Mouse (Mus musculus): Measurements from ENCODE around the gene Hap1.
"Not testable (repeated sequence)": the region's sequence is repeated elsewhere in the genome, so short reads cannot be mapped to it uniquely, and the experiment has no call there.

Hap1 gene

DNA sequence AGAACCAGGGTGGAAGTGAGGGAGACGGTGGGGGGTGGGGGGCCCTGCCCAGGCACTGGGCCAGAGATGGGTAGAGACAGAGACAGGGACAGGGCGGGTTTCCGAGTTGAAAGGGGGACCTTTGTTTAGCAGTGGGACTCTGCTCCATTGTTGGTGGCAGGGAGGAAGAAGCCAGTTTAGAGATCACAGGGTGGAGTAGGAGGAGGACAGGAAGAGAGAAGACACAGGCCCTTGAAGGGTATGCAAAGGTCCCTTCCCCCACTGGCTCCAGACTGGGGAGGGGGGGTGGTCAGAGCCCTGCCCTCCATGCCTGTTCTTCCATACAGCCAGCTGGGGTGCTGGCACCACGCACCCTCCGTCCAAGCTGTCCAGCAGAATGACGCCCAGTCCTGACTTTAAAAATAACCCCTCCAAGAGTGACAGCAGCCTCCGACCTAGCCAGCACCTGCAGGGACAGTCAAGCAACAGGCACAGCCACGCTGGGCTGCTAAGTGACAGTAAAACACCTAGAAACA, 34.1 kb upstream of the Hap1 start:
- no peak for DNase-seq (ENCODE audit: low spot score in 2 of 2)

DNA sequence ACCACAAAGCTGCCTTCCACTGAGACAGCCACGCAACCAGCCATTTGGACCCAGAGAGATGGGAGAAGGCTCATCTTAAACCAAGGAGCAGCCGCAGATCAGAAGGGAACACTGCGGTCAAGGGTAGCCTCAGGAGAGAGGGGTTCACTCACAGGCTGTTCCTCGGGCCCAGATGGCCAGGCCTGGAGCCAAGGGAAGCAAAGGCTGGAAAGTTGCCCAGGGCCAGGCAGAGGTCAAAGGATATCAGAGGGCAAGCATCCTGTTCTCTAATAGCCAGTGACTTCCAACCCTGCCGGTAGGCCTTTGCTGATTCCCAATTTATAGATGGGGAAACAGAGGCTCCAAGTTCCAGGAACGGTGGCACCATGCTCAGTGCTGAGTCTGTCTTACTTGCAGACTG, 32.7 kb upstream of the Hap1 start:
- DNase-seq (ENCODE audit: low spot score in 2 of 2), result no peak

DNA sequence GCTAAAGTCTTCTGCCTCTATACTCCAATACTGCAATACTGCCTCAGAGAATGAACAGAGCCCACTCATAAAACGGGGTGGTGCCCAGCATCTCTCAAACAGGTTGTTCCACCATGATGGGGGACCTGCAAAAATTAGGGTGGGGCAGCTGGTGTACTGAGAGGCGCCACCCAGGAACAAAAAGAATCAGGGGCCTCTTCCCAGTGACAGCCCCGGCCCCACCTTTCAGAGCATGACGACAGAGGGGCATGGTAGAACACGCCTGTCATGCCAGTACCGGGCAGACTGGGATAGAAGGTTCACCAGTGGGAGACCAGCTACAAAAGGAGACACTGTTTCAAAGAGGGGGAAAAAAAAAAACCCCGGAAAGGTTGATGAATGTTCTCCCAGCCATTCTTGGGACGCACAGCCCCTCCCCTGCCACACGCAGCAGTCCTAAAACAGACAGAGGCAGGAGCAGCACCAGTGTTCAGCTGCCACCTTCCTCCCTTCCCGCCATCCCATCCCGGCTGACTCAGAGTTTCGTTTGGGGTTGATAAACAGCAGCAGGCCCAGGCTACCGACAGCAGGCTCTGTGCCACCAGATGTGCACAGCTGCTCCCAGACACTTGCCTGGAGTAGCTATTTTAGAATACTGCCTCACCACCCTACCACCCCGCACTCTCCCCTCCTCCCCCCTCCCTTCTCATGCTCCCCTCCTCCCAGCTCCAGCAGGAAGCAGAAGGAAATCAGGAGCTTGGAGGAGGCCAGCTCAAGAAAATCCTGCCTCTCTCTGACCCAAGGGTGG, 31.9 kb upstream of the Hap1 start:
- peak; percentile 35 to 55 for DNase-seq (ENCODE audit: low spot score in 2 of 2)

DNA sequence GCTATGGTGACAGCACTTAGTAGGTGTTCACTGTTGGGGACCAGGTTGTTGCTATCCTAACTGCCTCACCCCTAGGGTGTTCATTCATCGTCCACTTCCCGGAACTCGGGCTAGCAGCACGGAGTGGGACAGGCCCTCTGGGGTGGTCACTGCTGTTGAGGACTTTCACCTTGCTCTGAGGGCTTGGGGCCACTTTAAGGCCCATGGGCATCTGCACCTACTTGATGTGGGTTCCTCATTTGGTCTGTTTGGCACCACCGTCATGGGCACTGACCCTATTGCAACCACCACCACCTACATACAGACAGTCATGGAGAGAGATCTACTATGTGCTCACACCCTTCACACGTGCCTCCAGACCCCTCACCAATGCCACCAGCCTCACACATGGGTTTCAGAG, 31.2 kb upstream of the Hap1 start:
- DNase-seq (ENCODE audit: low spot score in 2 of 2), result no peak

DNA sequence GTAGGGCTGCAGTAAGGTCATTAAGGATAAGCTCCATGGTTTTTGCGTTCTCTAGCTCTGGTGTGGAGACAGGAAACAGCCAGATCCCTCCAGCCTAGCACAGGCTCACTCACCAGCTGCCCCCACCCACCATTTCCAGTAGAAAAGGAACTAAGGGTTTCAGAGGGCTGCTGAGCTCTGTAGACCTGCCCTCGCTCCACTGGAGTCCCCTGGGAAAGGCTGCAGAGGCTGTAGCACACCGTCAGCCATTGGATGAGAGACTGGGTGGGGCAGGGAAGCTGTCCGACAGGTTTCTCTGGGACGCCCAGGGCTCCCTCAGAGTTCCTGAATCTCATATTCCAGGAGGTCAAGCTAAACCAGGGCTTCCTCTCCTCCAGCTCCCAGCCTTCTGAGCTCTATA, 30.7 kb upstream of the Hap1 start:
- DNase-seq (ENCODE audit: low spot score in 2 of 2), result no peak

DNA sequence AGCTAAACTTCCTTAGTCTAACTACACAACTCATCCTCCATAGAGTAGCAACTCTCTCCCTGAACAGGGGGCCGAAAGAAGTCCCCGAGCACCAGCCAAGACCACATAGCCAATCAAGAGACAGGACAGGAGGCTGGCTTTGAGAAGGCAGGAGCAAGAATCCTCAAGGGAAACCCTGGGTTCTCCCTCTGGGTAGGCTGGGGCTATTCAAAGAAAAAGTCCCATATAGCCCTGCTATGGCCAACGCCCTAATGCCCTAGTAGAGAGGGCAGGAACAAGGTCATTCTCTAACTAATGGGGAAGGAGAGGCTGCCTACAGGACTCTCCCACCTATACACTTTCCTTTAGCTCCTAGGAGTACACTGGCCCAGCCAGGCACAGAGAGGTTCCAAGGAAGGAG, 29.1 kb upstream of the Hap1 start:
- DNase-seq (ENCODE audit: low spot score in 2 of 2), result no peak

DNA sequence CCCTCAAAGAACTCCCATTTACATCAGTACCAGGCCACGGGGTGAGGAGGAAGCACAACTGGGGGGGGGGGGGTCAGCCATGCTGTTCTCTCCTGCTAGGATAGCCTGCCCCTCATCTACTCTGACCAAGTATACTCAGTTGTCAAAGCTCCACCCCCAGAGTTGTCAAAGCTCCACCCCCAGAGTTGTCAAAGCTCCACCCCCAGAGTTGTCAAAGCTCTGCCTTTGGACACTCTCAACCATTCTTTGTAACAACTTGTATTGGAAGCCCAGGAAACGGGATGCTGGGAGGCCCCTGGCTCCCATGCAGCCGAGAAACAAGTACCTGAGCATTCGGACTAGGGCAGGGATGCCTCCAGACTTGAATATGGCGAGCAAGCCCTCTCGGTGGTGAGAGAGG, 26.8 kb upstream of the Hap1 start:
- DNase-seq (ENCODE audit: low spot score in 2 of 2), result no peak

DNA sequence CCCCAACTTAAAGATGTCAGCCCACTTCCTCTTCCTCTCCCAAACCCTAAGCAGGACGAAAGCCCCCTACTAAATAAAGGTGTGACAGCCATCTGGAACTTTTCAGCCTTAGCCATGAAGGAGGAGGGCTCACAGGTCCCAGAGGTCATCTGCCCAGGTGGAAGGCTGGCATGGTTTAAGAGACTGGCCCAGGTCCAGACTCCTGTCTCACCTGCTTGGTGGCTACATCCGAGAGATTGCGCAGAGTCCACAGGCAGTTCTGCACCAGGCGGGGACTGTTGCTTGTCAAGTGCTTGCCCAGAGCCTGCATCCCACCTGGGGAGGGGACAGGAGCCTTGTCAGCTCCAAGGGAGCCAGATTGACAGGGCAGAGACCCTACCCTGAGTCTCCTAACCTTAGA, 23.4 kb upstream of the Hap1 start:
- no peak for DNase-seq (ENCODE audit: low spot score in 2 of 2)

DNA sequence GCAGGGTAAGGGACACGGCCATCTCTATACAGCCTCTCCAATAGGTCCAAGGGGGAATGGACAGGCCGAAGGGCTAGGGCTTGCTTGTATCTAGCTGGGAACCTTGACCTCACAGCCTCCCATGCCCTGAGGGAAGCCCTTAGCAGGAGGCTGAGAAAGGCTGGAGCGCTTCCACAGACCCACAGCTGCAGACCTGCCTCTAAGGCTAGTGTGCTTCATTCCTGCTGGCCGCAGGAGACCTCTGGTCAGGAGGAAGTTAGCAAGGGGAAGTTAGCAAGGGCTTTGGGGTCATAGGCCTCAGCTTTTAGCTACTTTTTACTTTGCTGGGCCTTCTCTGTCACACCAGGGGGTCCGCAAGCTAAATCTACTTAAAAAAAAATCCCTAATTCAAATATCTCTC, 22.5 kb upstream of the Hap1 start:
- no peak for DNase-seq (ENCODE audit: low spot score in 2 of 2)

DNA sequence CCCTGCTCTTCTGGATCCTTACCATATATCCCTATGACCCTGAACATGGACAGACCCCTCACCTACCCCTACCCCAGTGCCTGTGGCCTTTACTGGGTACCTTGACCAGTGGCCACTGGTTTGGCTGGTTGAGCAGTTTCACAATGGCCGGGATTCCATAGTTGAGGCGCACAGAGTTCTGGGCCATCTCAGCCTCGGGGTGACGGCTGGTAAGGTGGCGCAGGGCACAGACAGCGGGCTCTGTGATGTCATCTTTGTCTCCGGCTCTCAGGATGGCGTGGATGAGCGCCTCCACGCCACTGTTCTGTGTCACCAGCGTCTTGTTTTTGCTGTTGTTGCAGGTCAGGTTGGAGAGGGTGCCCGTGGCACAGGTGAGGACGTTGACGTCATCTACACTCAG, 22.1 kb upstream of the Hap1 start:
- no peak for DNase-seq (ENCODE audit: low spot score in 2 of 2)

DNA sequence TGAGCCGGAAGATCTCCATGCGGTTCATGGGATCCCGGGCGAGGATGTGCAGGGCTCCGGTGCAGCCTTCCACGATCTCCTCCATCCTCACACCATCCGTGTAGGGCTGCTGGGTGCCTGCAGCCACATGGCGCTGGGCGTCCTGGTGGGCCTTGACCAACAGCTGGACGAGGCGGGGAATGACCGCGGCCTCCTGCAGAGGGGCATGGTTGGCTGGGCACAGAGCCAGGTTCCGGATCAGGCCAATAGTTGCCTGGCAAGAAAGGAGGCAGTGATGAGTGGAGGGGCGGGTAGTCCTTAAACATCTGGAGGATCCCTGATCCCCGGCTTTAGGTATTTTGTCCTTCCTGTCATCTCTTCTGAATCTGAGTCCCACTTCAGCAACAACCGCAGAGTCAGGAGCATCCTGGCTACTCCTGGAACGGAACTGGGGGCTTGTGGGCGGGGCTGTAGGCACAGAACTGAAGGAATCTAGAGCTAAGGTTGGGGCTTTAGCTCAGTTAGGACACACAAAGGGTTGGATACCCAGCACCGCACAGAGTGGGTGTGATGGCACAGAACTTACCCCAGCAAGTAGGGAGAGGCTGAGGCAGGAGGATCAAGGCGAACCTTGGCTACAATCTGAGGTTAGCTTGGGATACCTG, 20.9 kb upstream of the Hap1 start:
- DNase-seq (ENCODE audit: low spot score in 2 of 2), result no peak

DNA sequence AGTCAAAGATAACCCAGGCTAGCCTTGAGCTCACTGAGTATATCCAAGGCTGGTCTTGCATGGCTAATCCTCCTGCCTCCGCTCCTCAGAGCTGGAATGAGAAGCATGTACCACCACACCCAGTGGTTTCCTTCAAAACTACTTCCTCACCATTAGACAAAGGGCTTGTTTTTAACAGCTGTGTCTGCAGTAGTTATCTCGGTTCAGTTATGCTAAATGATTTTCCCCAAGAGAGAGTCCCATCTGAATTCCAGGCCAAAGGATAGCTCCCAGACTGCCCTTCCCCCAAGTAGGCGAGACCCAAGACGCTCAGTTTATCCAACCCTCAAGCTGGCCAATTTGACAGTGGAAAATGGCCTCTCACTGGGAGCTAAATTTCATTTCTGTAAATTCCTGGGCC, 20.1 kb upstream of the Hap1 start:
- DNase-seq (ENCODE audit: low spot score in 2 of 2), result no peak

DNA sequence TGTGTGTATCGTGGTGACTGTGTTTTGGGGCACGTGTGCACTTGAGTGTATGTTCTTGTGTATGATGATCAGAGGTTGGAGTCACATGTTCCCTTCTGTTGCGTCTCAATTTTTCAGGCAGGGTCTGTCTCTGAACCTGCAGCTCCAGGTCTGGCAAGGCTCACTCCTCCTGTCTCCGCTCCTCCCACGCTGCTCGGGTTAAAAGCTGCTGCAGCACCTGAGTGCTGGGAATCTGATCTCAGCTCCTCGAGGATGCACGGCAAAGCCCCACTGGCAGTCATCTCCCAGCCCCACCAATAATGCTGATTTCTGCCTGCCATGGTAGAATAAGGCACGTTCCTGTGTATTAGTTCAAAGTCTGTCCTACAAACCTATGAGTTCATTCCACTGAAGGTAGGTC, 19.2 kb upstream of the Hap1 start:
- DNase-seq (ENCODE audit: low spot score in 2 of 2), result no peak

DNA sequence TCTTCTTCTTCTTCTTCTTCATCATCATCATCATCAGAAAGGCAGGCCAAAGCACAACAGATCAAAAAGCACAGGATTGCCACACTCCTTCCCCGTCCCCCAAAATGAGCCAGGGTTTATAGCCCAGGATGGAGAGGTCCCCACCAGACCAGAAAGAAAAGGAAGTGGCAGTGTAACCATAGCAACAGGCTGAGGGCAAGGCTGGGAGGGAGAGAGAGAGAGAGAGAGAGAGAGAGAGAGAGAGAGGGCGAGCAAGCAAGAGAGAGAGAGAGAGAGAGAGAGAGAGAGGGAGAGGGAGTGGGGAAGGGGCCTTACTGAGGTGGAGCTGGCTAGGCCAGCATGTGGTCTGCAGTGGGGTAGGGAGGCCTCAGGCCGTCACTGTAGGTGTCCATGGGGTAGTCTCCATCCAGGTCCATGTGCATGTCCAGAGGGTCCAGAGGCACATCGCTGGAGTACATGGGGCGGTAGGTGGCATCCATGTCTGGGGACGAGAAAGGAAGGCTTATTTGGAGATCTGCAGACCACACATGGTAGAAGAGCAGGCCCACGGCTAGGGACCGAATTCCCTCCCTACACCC, 16.1 kb upstream of the Hap1 start:
- DNase-seq (ENCODE audit: low spot score in 2 of 2), result no peak

DNA sequence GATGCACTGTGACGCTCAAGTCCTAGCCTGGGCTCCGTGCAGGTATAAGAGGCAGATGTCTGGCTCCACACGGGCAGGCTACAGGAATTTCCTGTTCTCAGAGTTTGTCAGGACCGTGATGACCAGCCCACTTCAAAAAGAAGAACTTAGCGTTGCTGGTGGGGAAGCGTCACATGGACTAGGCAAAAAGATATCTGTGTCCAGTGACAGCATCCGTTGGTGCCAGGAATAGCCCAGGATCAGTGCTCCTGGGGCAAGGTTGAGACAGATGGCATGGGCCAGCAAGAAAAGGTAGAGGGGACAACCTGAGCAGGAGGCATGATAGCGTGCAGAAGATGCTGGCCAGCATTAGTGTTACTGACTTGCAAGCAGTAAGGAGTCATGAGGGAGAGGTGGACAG, 13.9 kb upstream of the Hap1 start:
- no peak for DNase-seq (ENCODE audit: low spot score in 2 of 2)

DNA sequence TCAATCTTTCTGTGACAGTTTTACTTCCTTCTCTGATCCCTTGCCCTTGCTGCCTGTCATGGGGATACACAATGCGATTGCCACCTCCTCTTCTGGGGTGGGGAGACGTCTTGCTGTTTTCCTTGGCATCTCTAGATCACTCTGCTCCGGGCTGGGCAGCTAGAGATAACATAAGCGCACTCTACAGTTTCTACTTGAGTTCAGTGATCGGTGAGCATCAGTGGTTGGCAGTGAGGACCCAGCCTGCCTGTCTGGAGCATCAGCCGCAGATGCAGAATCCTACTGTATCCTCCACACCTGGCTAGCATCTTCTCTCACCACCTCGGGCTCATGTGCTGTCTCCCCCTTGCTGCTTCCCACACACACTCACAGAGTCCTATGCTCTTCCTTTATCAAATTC, 13.2 kb upstream of the Hap1 start:
- DNase-seq (ENCODE audit: low spot score in 2 of 2), result no peak

DNA sequence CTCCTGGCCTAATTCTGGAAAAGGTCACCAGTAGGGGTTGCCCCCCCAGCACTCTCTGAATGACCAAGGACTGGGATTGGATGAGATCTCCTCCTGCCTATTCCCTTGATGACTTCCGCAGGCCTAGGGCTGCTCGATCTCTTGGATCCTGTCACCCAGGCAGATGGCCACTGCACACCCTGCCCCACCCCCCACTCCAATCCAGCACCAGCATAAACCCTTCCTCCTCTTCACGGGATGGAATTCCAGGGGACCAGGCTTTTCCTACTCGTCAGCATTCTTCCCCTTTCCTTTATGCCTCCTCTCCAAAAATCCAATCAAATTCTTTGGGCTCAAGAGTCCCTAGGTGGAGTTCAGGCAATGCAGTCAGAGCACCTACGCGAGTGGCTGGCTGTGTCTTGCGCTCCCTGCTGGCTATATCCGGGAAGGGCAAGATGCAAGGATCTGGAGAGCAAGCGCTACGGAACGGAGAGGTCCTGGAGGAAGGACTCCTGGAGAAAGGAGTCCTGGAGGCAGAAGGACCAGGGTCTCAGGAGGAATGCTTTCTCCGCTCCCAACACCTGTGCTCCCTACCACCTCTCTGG, 7.1 kb upstream of the Hap1 start:
- peak; percentile 70 to 73 for DNase-seq (ENCODE audit: low spot score in 2 of 2)

DNA sequence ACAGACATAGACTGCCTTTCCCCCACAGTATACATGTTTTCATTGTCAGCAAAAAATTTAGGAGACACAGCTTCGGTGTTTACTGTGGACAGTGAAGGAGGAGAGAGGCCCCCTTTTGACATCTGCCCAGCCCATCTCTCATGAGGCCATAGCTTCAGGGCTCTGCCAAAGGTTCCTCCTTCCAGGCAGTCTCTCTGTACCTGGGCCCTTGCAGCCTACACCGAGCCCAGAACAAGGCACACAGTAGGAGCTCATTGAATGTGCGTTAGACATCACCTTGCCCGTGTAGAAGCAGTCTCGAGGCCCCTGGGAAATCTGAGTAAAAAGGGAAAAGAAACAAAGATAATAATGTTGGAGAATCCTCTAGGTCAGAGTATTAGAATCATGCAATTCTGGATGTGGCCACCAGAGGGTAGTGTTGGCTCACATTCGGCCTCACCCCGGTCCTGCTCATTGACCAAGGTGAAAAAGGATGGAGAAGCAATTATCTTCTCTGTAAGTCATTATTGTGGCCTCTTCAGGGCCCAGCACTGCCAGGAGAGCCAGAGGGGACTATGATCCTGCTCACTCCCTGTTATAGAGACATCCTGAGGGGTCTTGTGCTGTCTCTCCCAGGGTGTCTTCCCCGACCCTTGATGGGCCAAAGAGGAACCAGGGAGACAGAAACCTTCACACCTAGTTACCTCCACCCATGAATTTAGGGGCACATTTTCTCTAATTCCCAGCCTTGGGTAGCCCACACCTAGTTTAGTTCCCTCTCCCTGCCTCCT, 6.5 kb upstream of the Hap1 start:
- DNase-seq (ENCODE audit: low spot score in 2 of 2), result peak; percentile 85 to 88

DNA sequence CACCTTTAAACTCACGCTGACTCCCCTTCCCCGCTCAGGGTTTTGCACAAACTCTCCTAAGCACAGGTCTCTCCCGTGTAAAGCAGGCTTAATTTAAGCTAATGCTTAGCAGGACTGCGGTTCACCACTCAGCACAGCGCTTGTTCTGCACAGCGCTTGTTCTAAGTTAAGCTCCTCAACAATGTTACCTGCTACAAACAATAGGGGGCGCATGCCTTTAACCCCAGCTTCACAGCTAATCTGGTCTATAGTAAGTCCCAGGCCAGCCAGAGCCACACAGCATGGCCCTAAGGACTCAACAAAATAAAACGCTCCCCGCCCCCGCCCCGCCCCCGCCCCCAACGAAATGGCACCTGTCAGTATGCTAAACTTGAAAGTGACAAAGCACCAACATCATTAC, 5.1 kb upstream of the Hap1 start:
- DNase-seq (ENCODE audit: low spot score in 2 of 2), result not testable (repeated sequence)

DNA sequence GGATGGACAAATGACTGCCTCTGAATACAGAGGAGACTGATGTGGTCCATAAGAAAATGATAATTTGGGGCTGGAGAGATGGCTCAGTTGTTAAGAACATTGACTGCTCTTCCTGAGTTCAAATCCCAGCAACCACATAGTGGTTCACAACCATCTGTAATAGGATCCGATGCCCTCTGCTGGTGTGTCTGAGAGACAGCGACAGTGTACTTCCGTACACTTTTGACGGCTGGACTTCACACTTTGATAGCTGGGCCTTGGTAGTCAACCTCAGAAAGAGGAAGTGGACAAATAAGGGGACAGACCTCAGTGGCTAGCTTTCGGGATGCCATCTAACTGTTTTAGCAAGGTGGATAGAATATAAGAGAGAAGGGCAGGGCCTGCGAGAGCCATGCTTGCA, 4.2 kb upstream of the Hap1 start:
- DNase-seq (ENCODE audit: low spot score in 2 of 2), result no peak

DNA sequence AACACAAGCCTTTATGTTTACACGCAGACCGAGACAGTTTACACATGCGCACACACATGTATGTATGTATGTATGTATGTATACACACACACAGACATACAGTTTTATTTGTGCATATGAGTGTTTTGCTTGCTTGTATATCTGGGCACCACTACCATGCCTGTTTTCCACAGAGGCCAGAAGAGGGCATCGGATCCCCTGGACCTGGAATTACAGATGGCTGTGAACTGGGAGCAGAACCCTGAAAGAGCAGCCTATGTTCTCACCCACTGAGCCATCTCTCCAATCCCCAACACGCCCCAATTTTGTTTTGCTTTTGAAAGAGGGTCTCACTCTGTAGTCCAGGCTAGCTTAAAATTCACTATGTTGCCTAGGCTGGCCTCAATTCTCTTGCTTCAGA, 1.5 kb upstream of the Hap1 start:
- DNase-seq (ENCODE audit: low spot score in 2 of 2), result no peak

DNA sequence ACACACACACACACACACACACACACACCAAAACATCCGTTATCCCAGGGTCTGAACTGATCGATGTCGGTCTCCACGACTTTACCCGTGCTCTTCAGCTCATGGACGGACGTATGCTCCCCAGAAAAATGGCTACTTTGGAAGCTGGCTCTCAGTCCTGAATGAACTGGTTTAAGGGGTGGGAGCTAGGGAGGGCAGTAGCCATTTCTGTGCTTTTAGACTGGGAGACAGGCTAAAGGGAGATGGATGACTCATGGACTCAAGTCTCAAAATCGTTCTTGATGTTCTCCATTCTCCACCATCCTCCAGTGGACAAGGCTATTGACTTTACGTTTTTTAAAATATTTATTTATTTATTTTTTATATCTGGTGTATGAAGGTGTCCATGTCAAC, 887 bp upstream of the Hap1 start:
- DNase-seq (ENCODE audit: low spot score in 2 of 2), result no peak
